17 mouse cellular contexts compared by ENCODE assay signal in genomic region chr5:130614209-130614608, GRCm38 (mm10).
DNase-seq lines count a peak whose midpoint lies in the region; ATAC-seq and TF ChIP-seq lines count a peak whose summit lies in the region.
"Had no signal": no experiment of that assay in that cellular context is flagged by ENCODE, and none has a peak within 500 bp of the region (broad histone marks: within the 10 kb centered on the region; RNA-seq: fewer than 3 reads in every experiment).

No protein-coding gene starts in this region.

- DNase-seq in heart, postnatal 4 days = peak; percentile 12
- peak; percentile 34 for DNase-seq in MN1 (ENCODE audit: low spot score)
- peak; percentile 86 for DNase-seq in brain, adult 2 months (ENCODE audit: low read depth, low spot score)
- peak; percentile 73 to 80 for DNase-seq in cerebellum, postnatal 14 days
- DNase-seq in urinary bladder, postnatal 10 days (ENCODE audit: low spot score) = no peak
- no peak for DNase-seq in frontal cortex, postnatal 36 days (ENCODE audit: low spot score in 2 of 2)
- DNase-seq in forebrain, postnatal 0 days = no peak
- DNase-seq: embryo, embryonic 11 days; heart, adult 11 months; kidney, adult 11 months; retina, postnatal 1 day; spleen, adult 18-20 months had no signal

- no peaks in the 10 kb centered on the region for H3K9me3 ChIP-seq in heart, embryonic 11.5 days (replicated peaks; ENCODE audit: control insufficient read depth, low read length)
- no peaks in the 10 kb centered on the region for H3K9me3 ChIP-seq in forebrain, postnatal 0 days (ENCODE audit: low read length)

- no peaks in the 10 kb centered on the region for H3K36me3 ChIP-seq in heart, embryonic 11.5 days (ENCODE audit: control insufficient read depth, insufficient read depth, low read length)
- no peaks in the 10 kb centered on the region for H3K36me3 ChIP-seq in forebrain, postnatal 0 days (ENCODE audit: insufficient read depth)
- H3K36me3 ChIP-seq: forebrain, embryonic 10.5 days had no signal

- no peak for ATAC-seq in heart, embryonic 11.5 days (replicated peaks; ENCODE audit: insufficient number of reproducible peaks, low FRiP score, low TSS enrichment)
- ATAC-seq in forebrain, postnatal 0 days = no peak

- no peak overlapping the region for H3K9ac ChIP-seq in heart, embryonic 11.5 days (ENCODE audit: low read depth, low read length)
- H3K9ac ChIP-seq in forebrain, postnatal 0 days = no peak overlapping the region
- H3K9ac ChIP-seq: hindbrain, embryonic 14.5 days had no signal

- H3K4me1 ChIP-seq in heart, embryonic 11.5 days (ENCODE audit: control insufficient read depth, insufficient read depth, low read length) = no peaks in the 10 kb centered on the region
- H3K4me1 ChIP-seq in forebrain, postnatal 0 days (ENCODE audit: insufficient read depth) = no peaks in the 10 kb centered on the region

- TF ChIP-seq CTCF in forebrain, postnatal 0 days (IDR thresholded peaks at IDR 0.05; ENCODE audit: low read depth) = no peak

- no peaks in the 10 kb centered on the region for H3K27me3 ChIP-seq in heart, embryonic 11.5 days (ENCODE audit: control insufficient read depth, insufficient read depth, low read length)
- no peaks in the 10 kb centered on the region for H3K27me3 ChIP-seq in forebrain, postnatal 0 days (ENCODE audit: insufficient read depth, low read length)
- H3K27me3 ChIP-seq: CH12.LX had no signal

- no peak overlapping the region for H3K4me2 ChIP-seq in heart, embryonic 11.5 days
- no peak overlapping the region for H3K4me2 ChIP-seq in forebrain, postnatal 0 days (ENCODE audit: low read depth)
- H3K4me2 ChIP-seq: hindbrain, embryonic 14.5 days; liver, embryonic 11.5 days had no signal

- H3K4me3 ChIP-seq in heart, embryonic 11.5 days (ENCODE audit: low read depth, low read length) = no peak overlapping the region
- no peak overlapping the region for H3K4me3 ChIP-seq in forebrain, postnatal 0 days (ENCODE audit: low read depth, low read length)
- H3K4me3 ChIP-seq: forebrain, embryonic 10.5 days had no signal

- no peak overlapping the region for H3K27ac ChIP-seq in heart, embryonic 11.5 days (ENCODE audit: low read depth, low read length)
- H3K27ac ChIP-seq in forebrain, postnatal 0 days (ENCODE audit: low read depth, low read length) = no peak overlapping the region
- H3K27ac ChIP-seq: forebrain, embryonic 10.5 days; hindbrain, embryonic 14.5 days had no signal

- 86% methylated on average over 3 of the region's 3 CpGs for WGBS in heart, embryonic 11.5 days (ENCODE audit: insufficient replicate concordance)
- 59% methylated on average over 3 of the region's 3 CpGs for WGBS in forebrain, postnatal 0 days

Comparison
In these comparisons a context has a peak if more than half of its experiments do, and no peak if none do; other contexts are left out.
1. DNase-seq: peak in heart, postnatal 4 days (single experiment), MN1 (single experiment), brain, adult 2 months (single experiment) and cerebellum, postnatal 14 days (2 of 2); none in urinary bladder, postnatal 10 days (single experiment), frontal cortex, postnatal 36 days (0 of 2) and forebrain, postnatal 0 days (single experiment).